Mouse (Mus musculus) liver, embryonic 11.5 days (tissue): ENCODE measurements around the gene Fam207a. TPM values are rescaled to one million over a fixed set of nuclear protein-coding genes. Genes with fewer than 3 reads are reported as not detected.

Experiments
- ATAC-seq: fragments of 200-750 bp; cut with Nextera tagmentation; replicated peaks from 2 replicates; pipeline ENCODE4 v1.8.0; 2017; ENCODE audit warnings: moderate number of reproducible peaks, mild to moderate bottlenecking, moderate TSS enrichment, moderate library complexity; ENCODE audit not compliant: low FRiP score
- DNase-seq: peaks from one replicate; pipeline ENCODE4 v3.0.0-alpha.2; 2017; ENCODE audit warnings: low spot score
- H3K27ac ChIP-seq: fragments of 300-500 bp; sonication (generic); 2 replicates; pipeline ENCODE4 v1.5.1; 2014; ENCODE audit warnings: mild to moderate bottlenecking, low read depth, low read length, control low read depth
- H3K27me3 ChIP-seq: fragments of 300-500 bp; sonication (generic); replicated peaks from 2 replicates; pipeline ENCODE4 v1.6.1; 2014; ENCODE audit warnings: low read length, mixed read lengths; ENCODE audit not compliant: control insufficient read depth, insufficient read depth
- H3K36me3 ChIP-seq: fragments of 300-500 bp; sonication (generic); 2 replicates; pipeline ENCODE4 v1.6.1; 2014; ENCODE audit warnings: mild to moderate bottlenecking, low read length, moderate library complexity, mixed read lengths; ENCODE audit not compliant: control insufficient read depth, insufficient read depth
- H3K4me1 ChIP-seq: fragments of 300-500 bp; sonication (generic); replicated peaks from 2 replicates; pipeline ENCODE4 v1.6.1; 2014; ENCODE audit warnings: low read length, mixed read lengths; ENCODE audit not compliant: control insufficient read depth, insufficient read depth
- H3K4me2 ChIP-seq: fragments of 300-500 bp; sonication (generic); 2 replicates; pipeline ENCODE4 v1.6.1; 2014; ENCODE audit warnings: mild to moderate bottlenecking, control low read depth, moderate library complexity
- H3K4me3 ChIP-seq: fragments of 300-500 bp; sonication (generic); 2 replicates; pipeline ENCODE4 v1.5.1; 2014; ENCODE audit warnings: low read depth, low read length, control low read depth
- H3K9ac ChIP-seq: fragments of 300-500 bp; sonication (generic); 2 replicates; pipeline ENCODE4 v1.6.1; 2014; ENCODE audit warnings: low read depth, low read length, control low read depth
- H3K9me3 ChIP-seq: fragments of 300-500 bp; sonication (generic); 2 replicates; pipeline ENCODE4 v1.6.1; 2016; ENCODE audit warnings: low read length, inconsistent platforms, mixed read lengths; ENCODE audit not compliant: control insufficient read depth
- WGBS: fragments of 180-500 bp; shearing (Covaris S2); extraction: QIAGEN DNeasy Blood & Tissue Kit; methylation state at CpG from one replicate; pipeline ENCODE4 v1.1.7; 2014; 5-methylcytosine and 5-hydroxymethylcytosine counted together
- polyA plus RNA-seq: library from polyadenylated mRNA; unstranded; fragments of >200 nt; fragmentation: Nextera tagmentation; extraction: Ambion mirVana; gene quantifications from 2 replicates; pipeline ENCODE4 v1.2.1, GENCODE M21; 2014

Gene Fam207a
- 42.6 and 47.4 TPM in 2 replicates for polyA plus RNA-seq

DNA sequence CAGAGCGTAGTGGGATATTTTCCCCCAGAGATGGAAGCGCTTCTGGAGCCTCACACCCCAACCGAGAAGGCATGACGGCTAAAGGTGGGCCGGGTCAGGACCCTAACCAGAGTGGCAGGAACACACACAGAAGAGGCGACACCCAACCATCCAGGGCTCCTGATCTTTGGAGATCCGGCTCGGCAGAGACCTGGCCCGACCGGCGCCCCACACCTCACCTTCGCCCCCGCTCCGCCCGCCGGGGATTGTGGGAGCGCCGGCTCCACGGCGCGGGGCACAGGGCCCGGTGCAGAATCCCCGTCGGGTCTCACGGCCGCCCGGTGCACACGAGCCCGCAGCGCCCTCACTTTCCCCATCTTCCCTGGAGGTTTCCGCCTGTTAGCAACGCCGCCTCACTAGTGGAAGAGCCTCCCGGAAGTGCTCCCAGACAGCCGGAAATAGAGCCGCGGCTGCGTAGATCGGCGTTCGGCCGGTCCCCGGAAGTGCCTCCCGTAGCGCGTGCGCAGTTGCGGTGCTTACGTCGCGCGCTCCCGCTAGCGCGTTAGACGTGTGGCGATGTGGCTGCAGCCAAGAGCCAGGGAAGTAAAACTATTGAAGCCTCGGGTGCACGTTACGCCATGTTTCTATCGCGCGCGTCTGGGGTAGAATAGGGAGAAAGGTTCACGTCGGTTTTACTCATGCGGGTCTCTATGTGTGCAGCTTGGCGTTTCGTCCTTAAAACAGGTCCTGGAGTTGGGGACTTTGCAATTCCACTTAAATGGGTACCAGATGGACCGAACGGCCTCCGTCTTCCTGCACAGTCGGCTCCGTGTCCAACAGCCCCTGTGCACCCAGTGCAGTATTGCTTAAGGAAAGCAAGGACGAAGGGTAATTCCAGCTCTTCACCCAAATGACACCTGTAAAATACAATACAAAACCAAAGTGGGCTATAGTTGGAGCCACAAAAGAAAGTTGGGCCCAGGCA is at the start of gene Fam207a:
TSS of gene Fam207a (minus strand) at position 401 of the 964 bp plus-strand sequence.
- H3K27me3 ChIP-seq = no peaks in the 10 kb centered on the region
- peak within 1 kb of the TSS; percentile 96 for H3K4me3 ChIP-seq
- ATAC-seq (peak; percentile 90), DNase-seq (peak; percentile 88)
- peaks cover 36% of the 10 kb centered on the region for H3K4me1 ChIP-seq
- under 1% methylated on average over 75 of the region's 75 CpGs for WGBS
- peaks cover 16% of the 10 kb centered on the region; the same call in 1 of the 2 replicates for H3K36me3 ChIP-seq
- H3K9me3 ChIP-seq = no peaks in the 10 kb centered on the region
- peak within 1 kb of the TSS; percentile 89 for H3K9ac ChIP-seq
- H3K27ac ChIP-seq = peak within 1 kb of the TSS; percentile 63
- peak within 1 kb of the TSS; percentile 97 for H3K4me2 ChIP-seq

DNA sequence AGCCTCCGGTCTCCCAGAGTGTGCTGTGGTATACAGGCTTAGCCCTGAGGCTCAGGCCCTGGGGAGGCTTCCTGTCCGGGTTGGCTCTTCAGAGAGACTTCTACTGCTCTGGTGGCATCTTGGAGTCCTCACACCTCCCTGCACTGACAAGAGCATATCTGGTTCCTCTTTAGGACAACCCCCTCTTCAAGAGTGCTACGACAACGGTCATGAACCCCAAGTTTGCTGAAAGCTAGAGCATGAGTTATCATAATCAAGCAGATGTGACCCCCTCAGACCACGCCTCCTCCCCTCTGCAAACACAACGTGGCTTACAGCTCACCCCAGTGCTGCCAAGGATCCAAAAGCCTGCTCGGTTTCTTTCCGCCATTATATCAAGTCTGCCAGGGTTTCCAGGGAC is 49.4 kb upstream of the Fam207a start:
- Histone ChIP-seq H3K27ac (no peak overlapping the region), H3K4me3 (no peak overlapping the region), H3K36me3 (no peaks in the 10 kb centered on the region), H3K9ac (no peak overlapping the region), H3K27me3 (no peaks in the 10 kb centered on the region), H3K9me3 (no peaks in the 10 kb centered on the region), H3K4me2 (no peak overlapping the region), H3K4me1 (peaks cover 10% of the 10 kb centered on the region)
- DNase-seq (no peak), ATAC-seq (no peak)
- WGBS = 72% methylated on average over 8 of the region's 8 CpGs

DNA sequence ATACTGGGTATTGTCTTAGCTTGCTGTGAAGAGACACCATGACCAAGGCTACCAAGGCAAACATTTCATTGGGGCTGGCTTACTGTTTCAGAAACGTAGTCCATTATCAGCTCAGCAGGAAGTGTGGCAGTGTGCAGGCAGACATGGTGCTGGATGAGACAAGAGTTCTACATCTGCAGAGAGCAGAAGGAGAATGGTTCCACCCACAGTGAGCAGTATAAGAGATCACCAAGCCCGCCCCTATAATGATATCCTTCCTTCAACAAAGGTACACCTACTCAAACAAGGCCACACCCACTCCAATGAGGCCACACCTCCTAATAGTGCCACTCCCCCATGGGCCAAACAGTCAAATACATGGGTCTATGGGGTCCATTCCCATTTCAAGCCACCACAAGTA is 45.9 kb upstream of the Fam207a start:
- H3K27me3 ChIP-seq = no peaks in the 10 kb centered on the region
- DNase-seq (no peak), ATAC-seq (peak; percentile 71)
- H3K9ac ChIP-seq = no peak overlapping the region
- H3K4me1 ChIP-seq = peaks cover 10% of the 10 kb centered on the region
- peak overlapping the region; percentile 48; the same call in 1 of the 2 replicates for H3K27ac ChIP-seq
- H3K9me3 ChIP-seq = no peaks in the 10 kb centered on the region
- WGBS = 47% methylated on average over 2 of the region's 2 CpGs
- H3K4me3 ChIP-seq = no peak overlapping the region
- no peaks in the 10 kb centered on the region for H3K36me3 ChIP-seq
- H3K4me2 ChIP-seq = no peak overlapping the region

DNA sequence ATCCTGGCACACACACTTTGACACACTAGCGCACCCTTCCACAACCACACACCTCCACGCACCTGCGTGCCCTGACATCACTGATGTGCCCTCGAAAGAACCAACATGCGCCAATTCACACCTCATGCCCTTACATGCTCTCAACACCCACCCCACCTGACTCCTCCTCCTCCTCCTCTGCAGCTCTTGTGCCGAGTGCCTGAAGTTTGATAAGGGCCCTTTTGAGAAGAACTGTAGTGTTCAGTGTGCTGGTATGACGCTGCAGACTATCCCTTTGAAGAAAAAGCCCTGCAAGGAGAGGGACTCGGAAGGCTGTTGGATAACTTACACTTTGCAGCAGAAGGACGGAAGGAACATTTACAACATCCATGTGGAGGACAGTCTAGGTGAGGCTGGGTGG is 45.2 kb upstream of the Fam207a start:
- H3K36me3 ChIP-seq = no peaks in the 10 kb centered on the region
- H3K4me2 ChIP-seq = no peak overlapping the region
- WGBS = 81% methylated on average over 9 of the region's 9 CpGs
- H3K9me3 ChIP-seq = no peaks in the 10 kb centered on the region
- H3K27me3 ChIP-seq = no peaks in the 10 kb centered on the region
- H3K27ac ChIP-seq = peak overlapping the region; percentile 48
- no peak for DNase-seq
- peaks cover 10% of the 10 kb centered on the region for H3K4me1 ChIP-seq
- H3K9ac ChIP-seq = no peak overlapping the region
- H3K4me3 ChIP-seq = no peak overlapping the region
- ATAC-seq = peak; percentile 57; the same call in 1 of the 2 replicates

DNA sequence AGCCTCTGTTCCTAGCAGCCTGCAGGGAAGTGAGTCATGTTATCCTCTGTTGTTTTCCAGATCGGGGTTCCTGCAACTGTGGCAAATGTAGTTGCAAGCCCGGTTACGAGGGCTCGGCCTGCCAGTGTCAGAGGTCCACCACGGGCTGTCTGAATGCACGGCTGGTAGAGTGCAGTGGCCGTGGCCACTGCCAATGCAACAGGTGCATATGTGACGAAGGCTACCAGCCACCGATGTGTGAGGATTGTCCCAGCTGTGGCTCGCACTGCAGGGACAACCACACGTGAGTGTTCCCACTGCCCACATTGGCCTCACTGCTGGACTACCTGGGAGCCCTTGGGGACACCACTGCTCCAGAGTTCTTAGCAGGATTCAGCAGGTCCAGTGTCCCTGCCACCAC is 44.5 kb upstream of the Fam207a start:
- WGBS = 88% methylated on average over 11 of the region's 11 CpGs
- Histone ChIP-seq H3K9ac (no peak overlapping the region), H3K27ac (no peak overlapping the region), H3K4me2 (no peak overlapping the region), H3K36me3 (no peaks in the 10 kb centered on the region), H3K27me3 (no peaks in the 10 kb centered on the region), H3K9me3 (no peaks in the 10 kb centered on the region), H3K4me1 (peaks cover 10% of the 10 kb centered on the region), H3K4me3 (no peak overlapping the region)
- ATAC-seq (no peak), DNase-seq (no peak)

DNA sequence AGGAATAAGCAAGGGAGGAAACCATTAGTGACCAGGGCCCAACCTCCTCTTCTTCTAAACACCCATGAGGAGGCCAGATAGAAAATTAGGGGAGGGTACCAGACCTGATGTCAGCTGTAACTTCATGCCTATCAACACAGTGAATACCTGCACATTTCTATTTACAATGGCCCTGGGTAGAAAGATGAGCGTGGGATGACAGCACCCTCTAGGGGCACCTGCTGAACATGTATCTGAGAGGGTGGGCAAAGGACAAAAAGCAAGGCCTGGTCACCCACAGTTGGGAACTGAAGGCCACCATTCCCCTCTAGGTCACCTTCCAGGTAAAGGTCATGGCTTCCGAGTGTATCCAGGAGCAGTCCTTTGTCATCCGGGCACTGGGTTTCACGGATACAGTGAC is 42.1 kb upstream of the Fam207a start:
- Histone ChIP-seq H3K27me3 (no peaks in the 10 kb centered on the region), H3K27ac (no peak overlapping the region), H3K4me1 (peaks cover 10% of the 10 kb centered on the region), H3K4me3 (no peak overlapping the region), H3K36me3 (no peaks in the 10 kb centered on the region), H3K4me2 (no peak overlapping the region), H3K9ac (no peak overlapping the region), H3K9me3 (no peaks in the 10 kb centered on the region)
- DNase-seq (no peak), ATAC-seq (no peak)
- 79% methylated on average over 4 of the region's 4 CpGs for WGBS

DNA sequence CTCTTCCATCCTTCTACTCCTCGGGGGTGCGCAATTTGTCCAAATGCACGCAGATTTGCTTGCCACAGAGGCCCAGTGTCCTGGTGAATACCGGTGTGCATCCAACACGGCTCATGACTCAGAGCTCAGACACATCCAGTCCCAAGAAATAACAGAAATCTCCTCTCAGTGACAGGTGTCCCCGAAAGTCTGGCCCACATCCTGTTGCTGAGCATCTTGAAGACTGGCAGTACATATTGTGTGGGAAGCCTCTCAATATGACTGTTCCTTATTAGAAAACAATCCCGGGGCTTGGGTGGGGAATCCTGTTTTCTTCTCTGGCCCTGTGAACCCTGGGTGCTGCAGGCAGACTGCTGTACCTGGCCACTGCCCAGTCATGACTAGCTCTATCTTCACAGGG is 41.0 kb upstream of the Fam207a start:
- 94% methylated on average over 7 of the region's 7 CpGs for WGBS
- H3K4me2 ChIP-seq = no peak overlapping the region
- no peak overlapping the region for H3K9ac ChIP-seq
- H3K4me3 ChIP-seq = no peak overlapping the region
- no peaks in the 10 kb centered on the region for H3K36me3 ChIP-seq
- ATAC-seq (no peak), DNase-seq (no peak)
- no peaks in the 10 kb centered on the region for H3K27me3 ChIP-seq
- no peak overlapping the region for H3K27ac ChIP-seq
- no peaks in the 10 kb centered on the region for H3K9me3 ChIP-seq
- H3K4me1 ChIP-seq = peaks cover 10% of the 10 kb centered on the region

DNA sequence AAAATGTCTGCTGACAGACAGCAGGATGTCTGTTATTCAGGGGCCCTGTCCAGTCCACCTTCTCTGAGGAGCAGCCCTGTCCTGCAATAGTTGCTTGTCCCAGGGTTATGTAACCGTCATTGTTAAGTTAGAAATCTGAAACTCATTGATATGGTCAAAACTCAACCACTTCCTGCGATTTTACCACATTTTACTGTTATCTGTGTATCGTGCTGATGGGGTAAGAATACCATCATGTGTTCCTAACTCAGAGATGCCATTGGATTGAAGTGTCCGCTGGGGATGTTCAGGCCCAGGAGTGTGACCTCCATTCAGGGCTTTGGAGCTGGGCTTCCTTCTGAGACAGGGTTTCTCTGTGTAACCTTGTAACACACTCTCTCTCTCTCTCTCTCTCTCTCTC is 39.3 kb upstream of the Fam207a start:
- no peak for DNase-seq
- 68% methylated on average over 4 of the region's 4 CpGs for WGBS
- no peak for ATAC-seq
- H3K36me3 ChIP-seq = no peaks in the 10 kb centered on the region
- H3K4me2 ChIP-seq = no peak overlapping the region
- H3K27me3 ChIP-seq = no peaks in the 10 kb centered on the region
- H3K4me1 ChIP-seq = no peaks in the 10 kb centered on the region; the same call in 1 of the 2 replicates
- H3K4me3 ChIP-seq = no peak overlapping the region
- H3K9ac ChIP-seq = no peak overlapping the region
- H3K9me3 ChIP-seq = no peaks in the 10 kb centered on the region
- no peak overlapping the region for H3K27ac ChIP-seq

DNA sequence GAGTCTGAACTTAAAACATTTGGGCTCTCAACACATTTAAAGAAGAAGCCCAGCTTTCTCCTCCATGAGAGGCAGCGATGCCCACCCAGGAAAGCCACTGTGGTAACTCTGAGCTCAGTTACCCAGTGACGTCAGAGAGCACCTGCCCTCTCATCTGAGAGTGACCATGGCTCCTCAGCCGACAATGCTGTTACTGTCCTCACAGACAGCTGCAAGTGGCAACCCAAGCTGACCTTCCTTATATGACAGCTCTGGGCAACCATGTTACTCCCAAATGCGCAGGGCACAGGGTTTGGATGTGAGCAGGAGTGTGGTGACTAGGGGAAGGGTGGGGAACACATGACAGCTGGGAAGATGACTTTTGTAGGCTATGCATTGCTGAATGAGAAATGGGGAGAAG is 37.7 kb upstream of the Fam207a start:
- H3K4me2 ChIP-seq = no peak overlapping the region
- no peaks in the 10 kb centered on the region; the same call in 1 of the 2 replicates for H3K4me1 ChIP-seq
- H3K9me3 ChIP-seq = no peaks in the 10 kb centered on the region
- no peak for DNase-seq
- 82% methylated on average over 4 of the region's 4 CpGs for WGBS
- no peaks in the 10 kb centered on the region for H3K27me3 ChIP-seq
- no peak overlapping the region for H3K27ac ChIP-seq
- no peak overlapping the region for H3K4me3 ChIP-seq
- no peaks in the 10 kb centered on the region for H3K36me3 ChIP-seq
- no peak for ATAC-seq
- H3K9ac ChIP-seq = no peak overlapping the region
